Mouse (Mus musculus): ENCODE data around the gene Otud7b. TPM values are rescaled to one million over a fixed set of nuclear protein-coding genes. Genes with fewer than 3 reads are reported as not detected.
A peak's percentile ranks its signal among the peaks of the same experiment; 100 is the strongest.

Otud7b gene
- polyA plus RNA-seq, 1 experiment: 42.7 TPM

DNA sequence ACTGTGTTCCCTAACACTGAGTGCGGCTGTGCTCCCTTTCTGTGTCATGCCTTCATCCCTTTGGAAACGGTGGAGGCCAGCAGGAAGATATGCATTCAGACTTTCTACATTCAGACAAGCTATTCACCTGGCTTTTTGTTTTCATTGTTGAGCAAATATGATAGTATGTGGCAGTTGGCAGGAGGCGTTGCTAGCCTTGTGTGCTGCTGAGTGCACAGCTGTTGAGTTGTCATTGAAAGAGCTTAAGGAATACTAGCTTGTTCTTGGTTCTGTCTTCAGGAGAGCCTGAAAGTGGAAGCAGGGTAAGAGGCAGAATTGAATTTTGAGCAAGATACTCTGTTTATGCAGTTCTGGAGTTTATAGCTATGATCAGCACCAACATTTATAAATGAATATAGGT lies 28.2 kb downstream of the Otud7b start:
- no peaks in the 10 kb centered on the region for H3K9me3 ChIP-seq (replicated peaks; ENCODE audit: control insufficient read depth, insufficient read depth, low read length, poor library complexity, severe bottlenecking)
- H3K4me1 ChIP-seq (ENCODE audit: control insufficient read depth, insufficient read depth, low read length): no peaks in the 10 kb centered on the region
- H3K36me3 ChIP-seq (ENCODE audit: control insufficient read depth, insufficient read depth, low read length, poor library complexity, severe bottlenecking): no peaks in the 10 kb centered on the region; the same call in 1 of the 2 replicates
- TF ChIP-seq CTCF (IDR thresholded peaks at IDR 0.05; ENCODE audit: low read depth, low read length): no peak
- TF ChIP-seq POLR2A (IDR thresholded peaks at IDR 0.05; ENCODE audit: insufficient read depth, low read length): no peak
- TF ChIP-seq EP300 (IDR thresholded peaks at IDR 0.05; ENCODE audit: insufficient read depth, low read depth, low read length): no peak
- no peak overlapping the region for H3K9ac ChIP-seq (ENCODE audit: low read depth, poor library complexity, severe bottlenecking)
- H3K4me3 ChIP-seq (ENCODE audit: low read depth, low read length): no peak overlapping the region
- no peak overlapping the region for H3K27ac ChIP-seq (ENCODE audit: insufficient read depth, low read length)
- H3K27me3 ChIP-seq (ENCODE audit: control insufficient read depth, insufficient read depth, low read length, poor library complexity, severe bottlenecking): no peaks in the 10 kb centered on the region

DNA sequence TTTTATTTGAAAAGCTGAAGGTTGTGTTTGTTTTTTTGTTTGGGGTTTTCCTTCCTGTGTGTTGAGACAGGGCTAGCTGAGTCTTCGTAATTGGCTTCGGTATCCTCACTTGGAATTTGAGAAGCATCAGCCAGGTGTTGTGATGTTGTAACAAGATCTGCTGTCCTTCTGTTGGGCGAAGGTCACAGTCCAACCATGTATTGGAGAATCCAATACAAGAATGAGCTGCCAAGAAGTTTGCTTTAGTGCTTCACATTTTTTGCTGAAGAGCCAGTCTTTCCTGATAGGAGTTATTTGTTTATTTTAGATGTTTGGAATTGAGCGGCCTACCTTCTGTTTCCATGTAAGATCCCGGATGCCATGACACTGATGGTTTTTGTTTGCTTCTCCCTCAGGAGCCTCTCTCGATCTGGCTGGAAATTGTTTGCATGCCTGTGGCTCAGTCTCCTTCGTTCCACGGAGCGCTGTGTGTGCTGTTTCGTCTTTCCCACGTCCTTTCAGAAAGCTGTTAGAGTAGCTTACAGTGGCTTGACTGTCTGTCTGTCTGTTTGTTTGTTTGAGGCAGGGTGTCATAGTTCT lies 29.1 kb downstream of the Otud7b start:
- Histone ChIP-seq H3K27ac (ENCODE audit: insufficient read depth, low read length) (no peak overlapping the region), H3K27me3 (ENCODE audit: control insufficient read depth, insufficient read depth, low read length, poor library complexity, severe bottlenecking) (no peaks in the 10 kb centered on the region), H3K9ac (ENCODE audit: low read depth, poor library complexity, severe bottlenecking) (no peak overlapping the region), H3K9me3 (replicated peaks; ENCODE audit: control insufficient read depth, insufficient read depth, low read length, poor library complexity, severe bottlenecking) (no peaks in the 10 kb centered on the region), H3K4me3 (ENCODE audit: low read depth, low read length) (no peak overlapping the region), H3K36me3 (ENCODE audit: control insufficient read depth, insufficient read depth, low read length, poor library complexity, severe bottlenecking) (no peaks in the 10 kb centered on the region; the same call in 1 of the 2 replicates), H3K4me1 (ENCODE audit: control insufficient read depth, insufficient read depth, low read length) (no peaks in the 10 kb centered on the region)
- TF ChIP-seq CTCF (IDR thresholded peaks at IDR 0.05; ENCODE audit: low read depth, low read length): no peak
- TF ChIP-seq EP300 (IDR thresholded peaks at IDR 0.05; ENCODE audit: insufficient read depth, low read depth, low read length): no peak
- no peak for TF ChIP-seq POLR2A (IDR thresholded peaks at IDR 0.05; ENCODE audit: insufficient read depth, low read length)

GRCm38 (mm10) chr3:96135011-96135410 lies 30.7 kb downstream of the Otud7b start:
- H3K9ac ChIP-seq (ENCODE audit: low read depth, poor library complexity, severe bottlenecking): no peak overlapping the region
- H3K4me3 ChIP-seq (ENCODE audit: low read depth, low read length): no peak overlapping the region
- H3K27ac ChIP-seq (ENCODE audit: insufficient read depth, low read length): no peak overlapping the region
- TF ChIP-seq EP300 (IDR thresholded peaks at IDR 0.05; ENCODE audit: insufficient read depth, low read depth, low read length): no peak
- TF ChIP-seq POLR2A (IDR thresholded peaks at IDR 0.05; ENCODE audit: insufficient read depth, low read length): no peak
- no peak for TF ChIP-seq CTCF (IDR thresholded peaks at IDR 0.05; ENCODE audit: low read depth, low read length)
- H3K27me3 ChIP-seq (ENCODE audit: control insufficient read depth, insufficient read depth, low read length, poor library complexity, severe bottlenecking): no peaks in the 10 kb centered on the region
- no peaks in the 10 kb centered on the region; the same call in 1 of the 2 replicates for H3K36me3 ChIP-seq (ENCODE audit: control insufficient read depth, insufficient read depth, low read length, poor library complexity, severe bottlenecking)
- no peaks in the 10 kb centered on the region for H3K4me1 ChIP-seq (ENCODE audit: control insufficient read depth, insufficient read depth, low read length)
- no peaks in the 10 kb centered on the region for H3K9me3 ChIP-seq (replicated peaks; ENCODE audit: control insufficient read depth, insufficient read depth, low read length, poor library complexity, severe bottlenecking)

DNA sequence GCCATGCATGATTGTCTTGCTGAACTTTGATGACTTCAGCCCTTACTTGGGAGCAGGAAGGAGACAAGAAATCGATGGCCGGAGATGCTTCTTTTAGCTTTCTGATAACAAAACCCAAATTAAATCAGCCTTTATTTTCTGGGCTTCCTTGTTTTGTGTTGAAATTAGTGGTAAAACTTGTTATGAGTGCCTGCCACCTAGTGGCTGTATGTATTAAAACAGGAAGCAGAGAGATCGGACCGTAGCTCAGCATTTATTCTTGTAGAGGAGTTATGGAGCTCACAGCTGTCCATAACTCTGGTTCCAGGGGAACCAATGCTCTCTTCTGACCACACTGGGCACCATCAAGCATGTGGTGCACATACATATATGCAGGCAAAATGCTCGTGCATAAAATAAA lies 43.6 kb downstream of the Otud7b start:
- H3K4me1 ChIP-seq (ENCODE audit: control insufficient read depth, insufficient read depth, low read length): no peaks in the 10 kb centered on the region
- H3K36me3 ChIP-seq (ENCODE audit: control insufficient read depth, insufficient read depth, low read length, poor library complexity, severe bottlenecking): peaks cover 4% of the 10 kb centered on the region; the same call in 1 of the 2 replicates
- H3K27ac ChIP-seq (ENCODE audit: insufficient read depth, low read length): no peak overlapping the region
- H3K9me3 ChIP-seq (replicated peaks; ENCODE audit: control insufficient read depth, insufficient read depth, low read length, poor library complexity, severe bottlenecking): no peaks in the 10 kb centered on the region
- TF ChIP-seq EP300 (IDR thresholded peaks at IDR 0.05; ENCODE audit: insufficient read depth, low read depth, low read length) (no peak), CTCF (IDR thresholded peaks at IDR 0.05; ENCODE audit: low read depth, low read length) (peak; percentile 11)
- no peaks in the 10 kb centered on the region for H3K27me3 ChIP-seq (ENCODE audit: control insufficient read depth, insufficient read depth, low read length, poor library complexity, severe bottlenecking)
- H3K4me3 ChIP-seq (ENCODE audit: low read depth, low read length): no peak overlapping the region
- H3K9ac ChIP-seq (ENCODE audit: low read depth, poor library complexity, severe bottlenecking): no peak overlapping the region

- Histone ChIP-seq H3K27me3 (ENCODE audit: control insufficient read depth, insufficient read depth, low read length, poor library complexity, severe bottlenecking) (no peaks in the 10 kb centered on the region), H3K36me3 (ENCODE audit: control insufficient read depth, insufficient read depth, low read length, poor library complexity, severe bottlenecking) (peaks cover 9% of the 10 kb centered on the region), H3K27ac (ENCODE audit: insufficient read depth, low read length) (no peak overlapping the region), H3K9me3 (replicated peaks; ENCODE audit: control insufficient read depth, insufficient read depth, low read length, poor library complexity, severe bottlenecking) (no peaks in the 10 kb centered on the region), H3K4me1 (ENCODE audit: control insufficient read depth, insufficient read depth, low read length) (no peaks in the 10 kb centered on the region), H3K9ac (ENCODE audit: low read depth, poor library complexity, severe bottlenecking) (no peak overlapping the region), H3K4me3 (ENCODE audit: low read depth, low read length) (no peak overlapping the region)
- TF ChIP-seq POLR2A (IDR thresholded peaks at IDR 0.05; ENCODE audit: insufficient read depth, low read length): no peak
- no peak for TF ChIP-seq CTCF (IDR thresholded peaks at IDR 0.05; ENCODE audit: low read depth, low read length)
- no peak for TF ChIP-seq EP300 (IDR thresholded peaks at IDR 0.05; ENCODE audit: insufficient read depth, low read depth, low read length)
Observed at GRCm38 (mm10) chr3:96151836-96152235, 47.5 kb downstream of the Otud7b start.

DNA sequence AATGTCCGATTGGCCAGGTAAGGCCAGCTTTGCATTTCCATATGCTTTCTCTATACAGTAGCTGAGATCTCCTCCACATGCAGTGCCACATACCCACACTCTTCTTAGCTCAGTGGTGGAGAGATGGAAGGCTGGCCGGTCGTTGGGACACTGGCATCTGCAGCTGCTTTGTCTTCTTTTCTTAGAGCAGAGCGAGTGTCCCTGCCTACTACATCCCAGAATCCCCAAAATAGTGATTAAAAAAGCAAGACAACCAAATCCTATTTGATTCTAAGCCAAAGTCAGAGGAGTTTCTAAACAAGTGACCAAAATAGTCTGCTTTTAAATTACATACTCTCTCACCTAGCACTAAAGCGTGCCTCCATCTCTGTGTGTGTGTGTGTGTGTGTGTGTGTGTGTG lies 48.3 kb downstream of the Otud7b start:
- H3K27me3 ChIP-seq (ENCODE audit: control insufficient read depth, insufficient read depth, low read length, poor library complexity, severe bottlenecking): no peaks in the 10 kb centered on the region
- no peak overlapping the region for H3K4me3 ChIP-seq (ENCODE audit: low read depth, low read length)
- H3K9me3 ChIP-seq (replicated peaks; ENCODE audit: control insufficient read depth, insufficient read depth, low read length, poor library complexity, severe bottlenecking): no peaks in the 10 kb centered on the region
- TF ChIP-seq POLR2A (IDR thresholded peaks at IDR 0.05; ENCODE audit: insufficient read depth, low read length) (no peak), CTCF (IDR thresholded peaks at IDR 0.05; ENCODE audit: low read depth, low read length) (no peak), EP300 (IDR thresholded peaks at IDR 0.05; ENCODE audit: insufficient read depth, low read depth, low read length) (no peak)
- peaks cover 9% of the 10 kb centered on the region for H3K36me3 ChIP-seq (ENCODE audit: control insufficient read depth, insufficient read depth, low read length, poor library complexity, severe bottlenecking)
- no peak overlapping the region for H3K9ac ChIP-seq (ENCODE audit: low read depth, poor library complexity, severe bottlenecking)
- no peaks in the 10 kb centered on the region for H3K4me1 ChIP-seq (ENCODE audit: control insufficient read depth, insufficient read depth, low read length)
- H3K27ac ChIP-seq (ENCODE audit: insufficient read depth, low read length): no peak overlapping the region
